Mouse (Mus musculus): ENCODE measurements at regions not wholly inside any gene's neighbourhood (a gene's known extent, or its start where the extent isn't known, plus 50 kb on each side); places are given as distances from the start of the nearest gene placed in this dataset.
"Not testable (repeated sequence)": the region's sequence is repeated elsewhere in the genome, so short reads cannot be mapped to it uniquely, and the experiment has no call there.

DNA sequence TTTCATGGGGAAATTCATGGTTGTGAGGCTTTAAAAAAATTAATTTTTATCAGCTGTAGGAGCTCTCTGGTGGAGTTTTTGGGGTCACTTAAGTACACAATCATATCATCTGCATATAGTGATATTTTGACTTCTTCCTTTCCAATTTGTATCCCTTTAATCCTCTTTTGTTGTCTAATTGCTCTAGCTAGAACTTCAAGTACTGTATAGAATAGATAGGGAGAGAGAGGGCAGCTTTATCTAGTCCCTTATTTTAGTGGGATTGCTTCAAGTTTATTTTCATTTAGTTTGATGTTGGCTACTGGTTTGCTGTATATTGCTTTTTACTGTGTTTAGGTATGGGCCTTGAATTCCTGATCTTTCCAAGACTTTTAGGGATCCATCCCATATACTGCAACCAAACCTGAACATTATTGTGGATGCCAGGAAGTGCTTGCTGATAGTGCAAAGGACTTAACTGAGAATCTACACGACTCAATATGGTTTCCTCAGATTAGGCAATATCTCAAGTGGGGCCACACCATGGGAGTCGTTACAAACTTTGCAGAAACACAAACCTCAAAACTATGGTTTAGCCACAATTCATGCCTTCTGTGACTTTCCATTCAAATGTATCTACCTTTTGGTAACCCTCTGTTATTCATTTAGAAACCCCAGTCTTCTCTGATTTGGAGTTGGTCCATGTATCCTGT is 878.4 kb upstream of the Olfr1507 start:
- not testable (repeated sequence) for H3K36me3 ChIP-seq (ENCODE audit: insufficient read depth, low read length); H3K9me3 ChIP-seq (ENCODE audit: low read length); H3K4me2 ChIP-seq (replicated peaks; ENCODE audit: low read depth, low read length); H3K4me1 ChIP-seq (ENCODE audit: insufficient read depth, low read depth, low read length); H3K9ac ChIP-seq (replicated peaks; ENCODE audit: low read depth); ATAC-seq; H3K27me3 ChIP-seq (replicated peaks; ENCODE audit: insufficient read depth, low read length); DNase-seq (ENCODE audit: low spot score); H3K27ac ChIP-seq (ENCODE audit: low read length); H3K4me3 ChIP-seq (ENCODE audit: low read depth, low read length)
- whole genome bisulfite sequencing = no CpG with 5 or more reads among the region's 2 CpGs

DNA sequence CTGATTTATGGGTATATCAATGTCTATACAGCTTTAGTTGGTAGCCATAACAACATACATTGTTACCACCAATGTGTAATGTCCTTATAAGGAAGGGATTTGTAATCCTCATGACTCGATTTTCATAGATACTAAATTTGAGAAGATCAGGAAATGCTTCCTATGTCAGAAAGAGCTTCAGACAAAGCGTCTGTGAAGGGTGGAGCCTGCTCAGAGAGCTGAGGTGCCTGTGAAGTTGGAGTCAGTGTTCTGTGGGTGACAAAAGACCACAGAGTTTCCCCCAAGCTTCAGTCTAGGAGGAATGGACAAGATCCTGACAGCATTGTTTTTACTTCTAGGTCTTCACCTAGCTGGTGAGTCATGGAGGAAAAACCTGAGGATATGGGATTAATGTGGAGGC is 874.2 kb upstream of the Olfr1507 start:
- Histone ChIP-seq H3K27ac (ENCODE audit: low read length) (no peak overlapping the region), H3K4me1 (ENCODE audit: insufficient read depth, low read depth, low read length) (no peaks in the 10 kb centered on the region), H3K36me3 (ENCODE audit: insufficient read depth, low read length) (no peaks in the 10 kb centered on the region), H3K4me2 (replicated peaks; ENCODE audit: low read depth, low read length) (no peak overlapping the region), H3K27me3 (replicated peaks; ENCODE audit: insufficient read depth, low read length) (no peaks in the 10 kb centered on the region), H3K9me3 (ENCODE audit: low read length) (no peaks in the 10 kb centered on the region), H3K9ac (replicated peaks; ENCODE audit: low read depth) (no peak overlapping the region), H3K4me3 (ENCODE audit: low read depth, low read length) (no peak overlapping the region)
- ATAC-seq = no peak
- DNase-seq (ENCODE audit: low spot score) = no peak
- TF ChIP-seq EP300 (IDR thresholded peaks at IDR 0.05) (no peak), CTCF (IDR thresholded peaks at IDR 0.05) (no peak)
- 29% methylated on average over 2 of the region's 2 CpGs for WGBS

DNA sequence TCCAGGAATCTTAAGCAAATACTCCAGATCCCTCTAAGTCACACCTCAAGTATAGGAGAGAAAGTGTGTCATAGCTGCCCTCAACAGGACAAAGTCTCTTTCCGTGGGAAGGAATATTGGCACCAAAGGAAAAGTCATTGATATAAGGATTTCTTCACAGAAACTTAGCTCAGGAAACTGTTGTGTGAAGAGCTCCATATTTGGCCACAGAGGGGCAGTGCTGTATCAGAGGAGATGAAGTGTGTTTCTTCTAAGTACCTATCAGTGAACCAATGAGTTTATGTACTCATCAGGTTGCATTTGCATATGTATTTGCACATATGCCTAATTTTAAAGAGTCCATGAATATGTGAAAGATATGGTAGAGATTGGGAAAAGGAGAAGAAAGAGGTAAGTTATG is 871.9 kb upstream of the Olfr1507 start:
- not testable (repeated sequence) for H3K4me3 ChIP-seq (ENCODE audit: low read depth, low read length); DNase-seq (ENCODE audit: low spot score); H3K27me3 ChIP-seq (replicated peaks; ENCODE audit: insufficient read depth, low read length); H3K9me3 ChIP-seq (ENCODE audit: low read length); H3K4me2 ChIP-seq (replicated peaks; ENCODE audit: low read depth, low read length); ATAC-seq; H3K4me1 ChIP-seq (ENCODE audit: insufficient read depth, low read depth, low read length); H3K9ac ChIP-seq (replicated peaks; ENCODE audit: low read depth); H3K27ac ChIP-seq (ENCODE audit: low read length); H3K36me3 ChIP-seq (ENCODE audit: insufficient read depth, low read length)
- WGBS = 36% methylated on average over 1 of the region's 1 CpGs

DNA sequence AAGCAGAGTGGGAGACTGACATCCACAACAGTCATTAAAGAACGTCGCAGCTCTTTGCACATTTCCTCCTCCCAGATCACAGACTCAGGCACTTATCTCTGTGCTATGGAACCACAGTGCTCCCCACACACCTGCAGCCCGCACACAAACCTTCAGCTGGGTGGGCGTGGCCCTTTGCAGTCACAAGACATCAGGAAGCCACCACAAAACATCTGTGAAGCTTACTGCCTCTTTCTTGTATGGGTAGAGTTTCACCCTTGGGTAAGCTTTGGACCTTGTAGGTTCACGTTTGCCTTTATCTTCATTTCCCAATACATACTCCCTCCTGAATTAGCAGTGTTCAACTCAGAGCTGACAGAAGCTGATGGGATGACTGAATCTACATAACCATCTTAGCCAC is 868.4 kb upstream of the Olfr1507 start:
- H3K4me1 ChIP-seq (ENCODE audit: insufficient read depth, low read depth, low read length); H3K9ac ChIP-seq (replicated peaks; ENCODE audit: low read depth); ATAC-seq; H3K4me3 ChIP-seq (ENCODE audit: low read depth, low read length); H3K4me2 ChIP-seq (replicated peaks; ENCODE audit: low read depth, low read length); H3K27ac ChIP-seq (ENCODE audit: low read length); H3K27me3 ChIP-seq (replicated peaks; ENCODE audit: insufficient read depth, low read length); H3K36me3 ChIP-seq (ENCODE audit: insufficient read depth, low read length); H3K9me3 ChIP-seq (ENCODE audit: low read length); DNase-seq (ENCODE audit: low spot score): not testable (repeated sequence)
- WGBS = 75% methylated on average over 5 of the region's 5 CpGs

DNA sequence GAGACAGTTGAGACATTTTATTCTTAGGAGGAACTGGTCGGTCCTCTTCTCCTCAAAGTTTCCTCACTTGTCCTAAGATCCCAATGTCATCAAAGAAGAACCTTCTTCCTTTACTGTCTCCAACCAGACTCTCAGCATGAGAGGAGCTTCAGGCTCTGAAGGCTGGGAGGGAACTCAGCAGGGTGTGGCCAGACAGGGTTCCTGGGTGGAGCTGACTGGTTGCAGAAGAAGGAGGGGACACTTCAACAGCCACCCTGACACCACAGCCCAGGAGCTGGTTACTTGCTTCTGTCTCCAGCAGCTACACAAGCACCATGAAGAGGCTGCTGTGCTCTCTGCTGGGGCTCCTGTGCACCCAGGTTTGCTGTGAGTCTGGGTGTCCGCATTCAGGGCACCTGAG is 866.5 kb upstream of the Olfr1507 start:
- not testable (repeated sequence) for H3K36me3 ChIP-seq (ENCODE audit: insufficient read depth, low read length); DNase-seq (ENCODE audit: low spot score); H3K27ac ChIP-seq (ENCODE audit: low read length); H3K4me1 ChIP-seq (ENCODE audit: insufficient read depth, low read depth, low read length); H3K4me2 ChIP-seq (replicated peaks; ENCODE audit: low read depth, low read length); H3K4me3 ChIP-seq (ENCODE audit: low read depth, low read length); H3K9ac ChIP-seq (replicated peaks; ENCODE audit: low read depth); ATAC-seq; H3K27me3 ChIP-seq (replicated peaks; ENCODE audit: insufficient read depth, low read length); H3K9me3 ChIP-seq (ENCODE audit: low read length)
- 52% methylated on average over 2 of the region's 2 CpGs for WGBS

DNA sequence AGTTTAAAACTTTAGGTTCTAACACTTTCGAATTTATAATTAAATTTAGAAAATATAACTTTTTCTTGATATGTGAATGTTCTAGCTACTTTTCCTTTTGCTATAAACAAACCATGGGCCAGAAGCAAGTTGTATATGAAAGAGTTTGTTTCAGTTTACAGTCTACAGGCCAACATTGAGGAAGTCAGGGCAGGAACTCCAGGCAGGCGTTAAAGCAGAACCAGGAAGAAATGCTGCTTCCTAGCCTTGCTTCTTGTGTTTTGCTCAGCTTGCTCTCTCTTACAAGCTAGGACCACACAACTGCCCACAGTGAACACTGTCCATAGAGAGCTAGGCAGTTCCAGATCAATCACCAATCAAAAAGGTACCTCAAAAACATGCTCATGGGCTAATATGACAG is 861.9 kb upstream of the Olfr1507 start:
- H3K27me3 ChIP-seq (replicated peaks; ENCODE audit: insufficient read depth, low read length); ATAC-seq: not testable (repeated sequence)
- WGBS = 50% methylated on average over 1 of the region's 2 CpGs

DNA sequence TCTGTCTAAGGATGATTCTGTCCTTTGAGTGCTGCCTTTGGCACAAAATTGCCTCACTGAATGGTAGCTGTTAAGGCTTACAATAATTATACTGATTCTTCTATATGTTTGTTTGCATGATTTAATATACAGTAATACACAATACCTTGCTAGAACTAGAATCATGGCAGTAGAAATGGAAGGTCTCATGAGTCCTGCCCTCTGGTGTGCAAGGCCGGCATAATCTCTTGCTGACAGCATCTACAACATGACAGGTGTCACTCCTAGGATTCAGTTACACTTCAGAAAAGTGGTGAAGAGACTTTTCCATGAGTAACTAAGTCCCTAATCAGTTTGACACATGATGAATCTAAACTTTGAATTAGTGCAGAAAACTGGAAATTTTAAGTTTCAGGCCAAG is 861.2 kb upstream of the Olfr1507 start:
- H3K9ac ChIP-seq (replicated peaks; ENCODE audit: low read depth); H3K4me2 ChIP-seq (replicated peaks; ENCODE audit: low read depth, low read length); H3K27ac ChIP-seq (ENCODE audit: low read length); DNase-seq (ENCODE audit: low spot score); H3K9me3 ChIP-seq (ENCODE audit: low read length); H3K4me1 ChIP-seq (ENCODE audit: insufficient read depth, low read depth, low read length); H3K36me3 ChIP-seq (ENCODE audit: insufficient read depth, low read length); H3K27me3 ChIP-seq (replicated peaks; ENCODE audit: insufficient read depth, low read length); H3K4me3 ChIP-seq (ENCODE audit: low read depth, low read length); ATAC-seq: not testable (repeated sequence)
- WGBS = no CpG with 5 or more reads among the region's 1 CpGs

More for the DNA sequence above, 861.9 kb upstream of the Olfr1507 start:
- H3K4me2 ChIP-seq (replicated peaks; ENCODE audit: low read depth, low read length); H3K27ac ChIP-seq (ENCODE audit: low read length); H3K9me3 ChIP-seq (ENCODE audit: low read length); H3K4me3 ChIP-seq (ENCODE audit: low read depth, low read length); H3K36me3 ChIP-seq (ENCODE audit: insufficient read depth, low read length); H3K4me1 ChIP-seq (ENCODE audit: insufficient read depth, low read depth, low read length); H3K9ac ChIP-seq (replicated peaks; ENCODE audit: low read depth); DNase-seq (ENCODE audit: low spot score): not testable (repeated sequence)

DNA sequence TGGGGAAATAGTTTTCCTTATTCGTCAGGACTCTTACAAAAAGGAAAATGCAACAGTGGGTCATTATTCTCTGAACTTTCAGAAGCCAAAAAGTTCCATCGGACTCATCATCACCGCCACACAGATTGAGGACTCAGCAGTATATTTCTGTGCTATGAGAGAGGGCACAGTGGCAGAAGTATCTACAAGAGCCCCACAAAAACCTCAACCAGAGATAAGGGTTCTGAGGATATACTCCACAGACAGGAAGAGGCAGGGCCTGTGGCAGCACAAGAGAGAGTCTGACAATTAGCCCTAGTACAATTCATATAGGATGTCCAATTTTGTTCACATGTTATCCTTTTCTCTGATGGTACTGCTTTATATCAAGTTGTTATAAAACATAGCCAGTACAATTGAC is 855.9 kb upstream of the Olfr1507 start:
- H3K36me3 ChIP-seq (ENCODE audit: insufficient read depth, low read length); DNase-seq (ENCODE audit: low spot score); H3K9ac ChIP-seq (replicated peaks; ENCODE audit: low read depth); H3K27ac ChIP-seq (ENCODE audit: low read length); H3K4me1 ChIP-seq (ENCODE audit: insufficient read depth, low read depth, low read length); H3K9me3 ChIP-seq (ENCODE audit: low read length); ATAC-seq; H3K4me2 ChIP-seq (replicated peaks; ENCODE audit: low read depth, low read length); H3K4me3 ChIP-seq (ENCODE audit: low read depth, low read length); H3K27me3 ChIP-seq (replicated peaks; ENCODE audit: insufficient read depth, low read length): not testable (repeated sequence)
- WGBS = no CpG with 5 or more reads among the region's 3 CpGs

DNA sequence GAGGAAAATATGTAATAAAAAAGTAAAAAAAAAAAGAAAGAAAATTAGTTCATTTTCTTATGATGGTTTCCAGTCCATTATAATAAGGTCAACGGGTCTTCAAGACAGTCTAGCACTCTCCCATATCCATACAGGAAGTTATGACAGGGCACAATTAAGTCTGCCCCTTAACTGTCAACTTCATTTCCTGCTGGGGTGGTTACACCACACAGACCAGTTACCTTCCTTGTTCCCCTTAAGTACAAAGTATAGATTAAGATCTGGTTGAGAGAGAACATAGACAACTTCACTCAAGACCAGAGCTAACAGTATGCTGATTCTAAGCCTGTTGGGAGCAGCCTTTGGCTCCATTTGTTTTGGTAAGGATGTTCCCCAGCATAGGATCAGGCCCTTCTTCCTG is 855.2 kb upstream of the Olfr1507 start:
- H3K27me3 ChIP-seq (replicated peaks; ENCODE audit: insufficient read depth, low read length); H3K4me2 ChIP-seq (replicated peaks; ENCODE audit: low read depth, low read length); H3K36me3 ChIP-seq (ENCODE audit: insufficient read depth, low read length); H3K4me1 ChIP-seq (ENCODE audit: insufficient read depth, low read depth, low read length); H3K9ac ChIP-seq (replicated peaks; ENCODE audit: low read depth); ATAC-seq; H3K27ac ChIP-seq (ENCODE audit: low read length); DNase-seq (ENCODE audit: low spot score); H3K9me3 ChIP-seq (ENCODE audit: low read length); H3K4me3 ChIP-seq (ENCODE audit: low read depth, low read length): not testable (repeated sequence)
- 60% methylated on average over 1 of the region's 1 CpGs for WGBS

Measured in lung, postnatal 0 days (tissue).